Mouse (Mus musculus) neural tube, embryonic 15.5 days (tissue): ENCODE data around the gene Fermt2. TPM values are rescaled to one million over a fixed set of nuclear protein-coding genes. Genes with fewer than 3 reads are reported as not detected.

ENCODE experiments used
- ATAC-seq: fragments of 200-750 bp; cut with Nextera tagmentation; 2 replicates; pipeline ENCODE4 v1.8.0; 2017; ENCODE audit warnings: mild to moderate bottlenecking, moderate TSS enrichment, moderate library complexity; ENCODE audit not compliant: low FRiP score
- H3K27ac ChIP-seq: fragments of 300-500 bp; sonication (generic); replicated peaks from 2 replicates; pipeline ENCODE4 v1.5.1; 2015; ENCODE audit warnings: mild to moderate bottlenecking, inconsistent platforms
- H3K27me3 ChIP-seq: fragments of 300-500 bp; sonication (generic); replicated peaks from 2 replicates; pipeline ENCODE4 v1.6.1; 2015; ENCODE audit warnings: inconsistent platforms
- H3K36me3 ChIP-seq: fragments of 300-500 bp; sonication (generic); 2 replicates; pipeline ENCODE4 v1.6.1; 2015; ENCODE audit warnings: inconsistent platforms
- H3K4me1 ChIP-seq: fragments of 300-500 bp; sonication (generic); 2 replicates; pipeline ENCODE4 v1.6.1; 2015; ENCODE audit warnings: inconsistent platforms
- H3K4me2 ChIP-seq: fragments of 300-500 bp; sonication (generic); 2 replicates; pipeline ENCODE4 v1.6.1; 2015; ENCODE audit warnings: inconsistent platforms, mild to moderate bottlenecking, moderate library complexity
- H3K4me3 ChIP-seq: fragments of 300-500 bp; sonication (generic); replicated peaks from 2 replicates; pipeline ENCODE4 v1.5.1; 2015; ENCODE audit warnings: mild to moderate bottlenecking, inconsistent platforms
- H3K9ac ChIP-seq: fragments of 300-500 bp; sonication (generic); replicated peaks from 2 replicates; pipeline ENCODE4 v1.6.1; 2015; ENCODE audit warnings: mild to moderate bottlenecking, inconsistent platforms
- H3K9me3 ChIP-seq: fragments of 300-500 bp; sonication (generic); replicated peaks from 2 replicates; pipeline ENCODE4 v1.6.1; 2016; ENCODE audit warnings: inconsistent platforms
- WGBS: fragments of 180-500 bp; shearing (Covaris S2); methylation state at CpG from one replicate; pipeline ENCODE4 v1.1.7; 2015; ENCODE audit warnings: mixed read lengths; 5-methylcytosine and 5-hydroxymethylcytosine counted together
- polyA plus RNA-seq: library from polyadenylated mRNA; unstranded; fragments of >200 nt; fragmentation: Nextera tagmentation; extraction: Ambion mirVana; gene quantifications from 2 replicates; pipeline ENCODE4 v1.2.1, GENCODE M21; 2015

The Fermt2 gene
- polyA plus RNA-seq, 1 experiment from 2014 or later: 78.7 TPM

GRCm38 (mm10) chr14:45445445-45445844 lies 84.5 kb downstream of the Fermt2 start:
- ATAC-seq: no peak
- Histone ChIP-seq H3K27ac (no peak overlapping the region), H3K27me3 (no peaks in the 10 kb centered on the region), H3K4me1 (peaks cover 6% of the 10 kb centered on the region; the same call in 1 of the 2 replicates), H3K9me3 (no peaks in the 10 kb centered on the region), H3K4me2 (no peak overlapping the region), H3K36me3 (no peaks in the 10 kb centered on the region), H3K9ac (no peak overlapping the region), H3K4me3 (no peak overlapping the region)
- 68% methylated on average over 12 of the region's 12 CpGs for WGBS

GRCm38 (mm10) chr14:45444870-45445269 lies 85.0 kb downstream of the Fermt2 start:
- 60% methylated on average over 7 of the region's 7 CpGs for WGBS
- no peaks in the 10 kb centered on the region for H3K27me3 ChIP-seq

GRCm38 (mm10) chr14:45442781-45443560 lies 86.9 kb downstream of the Fermt2 start:
- 58% methylated on average over 12 of the region's 12 CpGs for WGBS
- H3K4me1 ChIP-seq: peaks cover 6% of the 10 kb centered on the region; the same call in 1 of the 2 replicates
- H3K4me3 ChIP-seq: no peak overlapping the region
- no peak for ATAC-seq
- H3K4me2 ChIP-seq: no peak overlapping the region
- no peak overlapping the region for H3K27ac ChIP-seq
- no peaks in the 10 kb centered on the region for H3K36me3 ChIP-seq
- no peaks in the 10 kb centered on the region for H3K27me3 ChIP-seq
- no peak overlapping the region for H3K9ac ChIP-seq
- H3K9me3 ChIP-seq: no peaks in the 10 kb centered on the region

More at GRCm38 (mm10) chr14:45444870-45445269, 85.0 kb downstream of the Fermt2 start:
- H3K4me1 ChIP-seq: peaks cover 6% of the 10 kb centered on the region; the same call in 1 of the 2 replicates
- no peak overlapping the region for H3K4me2 ChIP-seq
- H3K36me3 ChIP-seq: no peaks in the 10 kb centered on the region
- no peak overlapping the region for H3K4me3 ChIP-seq
- H3K27ac ChIP-seq: no peak overlapping the region
- 0 out of 2 replicates have a peak, but pooled peaks have one; percentile 6 for ATAC-seq
- no peak overlapping the region for H3K9ac ChIP-seq
- no peaks in the 10 kb centered on the region for H3K9me3 ChIP-seq

- 80% methylated on average over 6 of the region's 6 CpGs for WGBS
- Histone ChIP-seq H3K4me1 (peaks cover 6% of the 10 kb centered on the region; the same call in 1 of the 2 replicates), H3K27ac (no peak overlapping the region), H3K9me3 (no peaks in the 10 kb centered on the region), H3K4me2 (no peak overlapping the region), H3K36me3 (no peaks in the 10 kb centered on the region), H3K27me3 (no peaks in the 10 kb centered on the region), H3K4me3 (no peak overlapping the region), H3K9ac (no peak overlapping the region)
- ATAC-seq: no peak
Observed at GRCm38 (mm10) chr14:45441291-45441690, 88.6 kb downstream of the Fermt2 start.

- Histone ChIP-seq H3K27me3 (no peaks in the 10 kb centered on the region), H3K27ac (no peak overlapping the region), H3K4me2 (no peak overlapping the region), H3K4me3 (no peak overlapping the region), H3K36me3 (no peaks in the 10 kb centered on the region), H3K4me1 (peaks cover 6% of the 10 kb centered on the region; the same call in 1 of the 2 replicates), H3K9ac (no peak overlapping the region), H3K9me3 (no peaks in the 10 kb centered on the region)
- no peak for ATAC-seq
- WGBS: 60% methylated on average over 9 of the region's 9 CpGs
Observed at GRCm38 (mm10) chr14:45439387-45439786, 90.5 kb downstream of the Fermt2 start.

GRCm38 (mm10) chr14:45438931-45439275 lies 91.0 kb downstream of the Fermt2 start:
- no peak for ATAC-seq
- Histone ChIP-seq H3K9me3 (no peaks in the 10 kb centered on the region), H3K9ac (no peak overlapping the region), H3K4me3 (no peak overlapping the region), H3K36me3 (no peaks in the 10 kb centered on the region), H3K4me2 (no peak overlapping the region), H3K27me3 (no peaks in the 10 kb centered on the region), H3K27ac (no peak overlapping the region), H3K4me1 (peaks cover 6% of the 10 kb centered on the region; the same call in 1 of the 2 replicates)
- 47% methylated on average over 2 of the region's 2 CpGs for WGBS

GRCm38 (mm10) chr14:45438250-45438930 lies 91.5 kb downstream of the Fermt2 start:
- H3K27me3 ChIP-seq: no peaks in the 10 kb centered on the region
- no peaks in the 10 kb centered on the region for H3K36me3 ChIP-seq
- H3K27ac ChIP-seq: no peak overlapping the region
- WGBS: 54% methylated on average over 19 of the region's 19 CpGs
- ATAC-seq: no peak
- H3K4me3 ChIP-seq: no peak overlapping the region
- H3K9me3 ChIP-seq: no peaks in the 10 kb centered on the region
- peaks cover 6% of the 10 kb centered on the region; the same call in 1 of the 2 replicates for H3K4me1 ChIP-seq
- no peak overlapping the region for H3K4me2 ChIP-seq
- no peak overlapping the region for H3K9ac ChIP-seq

- H3K4me1 ChIP-seq: no peaks in the 10 kb centered on the region
- no peaks in the 10 kb centered on the region for H3K9me3 ChIP-seq
- no peak overlapping the region for H3K27ac ChIP-seq
- no peak overlapping the region for H3K9ac ChIP-seq
- ATAC-seq: no peak
- no peak overlapping the region for H3K4me3 ChIP-seq
- no peaks in the 10 kb centered on the region for H3K36me3 ChIP-seq
- H3K27me3 ChIP-seq: no peaks in the 10 kb centered on the region
- WGBS: 77% methylated on average over 6 of the region's 6 CpGs
- H3K4me2 ChIP-seq: no peak overlapping the region
Observed at GRCm38 (mm10) chr14:45434220-45434619, 95.7 kb downstream of the Fermt2 start.

- Histone ChIP-seq H3K9me3 (no peaks in the 10 kb centered on the region), H3K36me3 (no peaks in the 10 kb centered on the region), H3K4me2 (no peak overlapping the region), H3K4me1 (no peaks in the 10 kb centered on the region), H3K9ac (no peak overlapping the region), H3K27me3 (no peaks in the 10 kb centered on the region), H3K27ac (no peak overlapping the region), H3K4me3 (no peak overlapping the region)
- no peak for ATAC-seq
- 78% methylated on average over 4 of the region's 4 CpGs for WGBS
Observed at GRCm38 (mm10) chr14:45432003-45432402, 97.9 kb downstream of the Fermt2 start.

GRCm38 (mm10) chr14:45430066-45430842 lies 99.7 kb downstream of the Fermt2 start:
- H3K4me1 ChIP-seq: no peaks in the 10 kb centered on the region
- H3K27me3 ChIP-seq: no peaks in the 10 kb centered on the region
- ATAC-seq: no peak
- no peak overlapping the region for H3K27ac ChIP-seq
- H3K4me2 ChIP-seq: no peak overlapping the region
- H3K9me3 ChIP-seq: 0 out of 2 replicates have a peak, but pooled peaks cover 3% of the 10 kb centered on the region
- H3K9ac ChIP-seq: no peak overlapping the region
- H3K36me3 ChIP-seq: no peaks in the 10 kb centered on the region
- no peak overlapping the region for H3K4me3 ChIP-seq
- WGBS: 91% methylated on average over 13 of the region's 13 CpGs

- Histone ChIP-seq H3K9ac (no peak overlapping the region), H3K9me3 (0 out of 2 replicates have a peak, but pooled peaks cover 3% of the 10 kb centered on the region), H3K27me3 (no peaks in the 10 kb centered on the region), H3K4me3 (no peak overlapping the region), H3K4me1 (no peaks in the 10 kb centered on the region), H3K4me2 (no peak overlapping the region), H3K36me3 (no peaks in the 10 kb centered on the region), H3K27ac (no peak overlapping the region)
- 5% methylated on average over 5 of the region's 5 CpGs for WGBS
- peak; percentile 61; the same call in 1 of the 2 replicates for ATAC-seq
Observed at GRCm38 (mm10) chr14:45423220-45423619, 106.7 kb downstream of the Fermt2 start.
